Mouse (Mus musculus): ENCODE data around the gene Psap.

Gene Psap

DNA sequence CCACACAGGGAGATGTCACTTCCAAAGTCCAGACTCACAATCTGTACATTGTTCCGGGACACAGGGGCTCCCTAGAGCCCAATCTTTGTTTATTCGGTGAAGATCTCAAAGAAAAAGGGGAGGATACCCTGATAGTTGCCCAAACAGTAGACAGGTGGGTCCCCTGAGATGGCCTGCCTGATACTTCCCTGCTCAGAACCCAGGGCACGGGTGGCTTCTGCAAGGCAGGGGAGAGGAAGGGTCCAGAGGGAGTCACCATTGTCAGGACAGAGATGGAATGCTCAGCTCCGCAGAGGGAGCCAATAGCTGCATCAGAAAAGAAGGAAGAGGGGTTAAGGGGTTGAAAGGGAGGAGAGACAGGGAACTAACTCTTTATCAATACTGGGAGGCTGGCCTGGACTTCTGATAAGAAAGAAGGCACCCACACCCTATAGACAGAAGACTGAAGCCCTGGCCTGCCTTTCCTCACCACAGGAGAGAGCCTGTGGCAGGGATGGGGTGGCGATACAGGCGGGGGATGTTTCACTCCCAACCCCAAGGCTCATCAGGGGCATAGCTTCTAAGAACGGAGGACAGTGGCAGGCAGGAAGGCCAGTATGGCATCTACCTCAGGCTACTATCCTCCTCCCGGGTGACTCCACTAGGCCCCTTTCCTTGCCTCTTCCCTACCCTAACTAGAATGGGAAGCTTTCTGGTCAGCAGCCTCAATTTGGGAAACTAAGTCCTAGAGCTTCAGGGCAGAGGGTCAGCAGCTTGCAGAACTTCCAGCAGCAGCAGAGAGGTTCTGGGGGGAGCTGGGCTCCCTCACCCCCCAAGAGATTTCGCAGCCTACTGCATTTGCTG lies 70.6 kb downstream of the Psap start:
- DNase-seq (ENCODE audit: inconsistent ontology term): no peak

DNA sequence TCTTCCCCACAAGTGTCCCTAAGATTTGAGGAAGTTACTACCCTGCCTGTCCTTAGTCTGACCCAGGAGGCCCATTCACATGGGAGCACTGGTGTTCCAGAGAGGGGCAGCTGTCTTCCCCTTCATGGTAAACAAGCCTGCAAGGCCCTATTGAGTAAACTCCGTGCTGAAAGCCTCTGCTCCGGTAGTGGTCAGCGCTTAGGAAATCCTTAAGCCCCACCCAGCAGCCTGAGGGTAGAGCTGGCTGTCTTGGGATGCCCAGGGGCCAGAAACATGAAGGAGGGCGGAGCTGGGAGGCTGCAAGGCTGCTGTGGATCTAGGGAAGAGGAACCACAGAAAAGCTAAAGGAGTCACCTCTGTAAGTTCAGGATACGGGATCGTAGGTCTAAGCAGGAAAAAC lies 71.6 kb downstream of the Psap start:
- DNase-seq (ENCODE audit: inconsistent ontology term): no peak

DNA sequence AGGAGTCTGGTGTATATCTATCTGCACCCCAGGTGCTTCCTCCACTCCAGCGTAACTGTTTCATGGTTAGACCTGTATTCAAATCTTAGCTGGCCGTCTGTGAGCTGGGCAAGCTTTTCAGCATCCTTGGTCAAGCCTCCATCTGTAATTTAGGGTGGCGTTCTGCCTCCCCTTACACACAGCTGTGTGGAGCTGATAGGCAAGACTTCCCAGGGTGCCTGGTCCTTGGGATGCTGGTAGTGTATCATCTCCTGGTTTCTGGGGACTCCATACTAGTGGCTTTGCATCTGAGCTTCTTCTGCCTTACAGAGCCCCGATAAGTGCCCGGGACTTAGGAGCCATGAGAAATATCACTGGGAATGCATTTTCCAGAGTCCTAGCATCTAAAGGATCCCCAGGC lies 72.2 kb downstream of the Psap start:
- DNase-seq (ENCODE audit: inconsistent ontology term): no peak

DNA sequence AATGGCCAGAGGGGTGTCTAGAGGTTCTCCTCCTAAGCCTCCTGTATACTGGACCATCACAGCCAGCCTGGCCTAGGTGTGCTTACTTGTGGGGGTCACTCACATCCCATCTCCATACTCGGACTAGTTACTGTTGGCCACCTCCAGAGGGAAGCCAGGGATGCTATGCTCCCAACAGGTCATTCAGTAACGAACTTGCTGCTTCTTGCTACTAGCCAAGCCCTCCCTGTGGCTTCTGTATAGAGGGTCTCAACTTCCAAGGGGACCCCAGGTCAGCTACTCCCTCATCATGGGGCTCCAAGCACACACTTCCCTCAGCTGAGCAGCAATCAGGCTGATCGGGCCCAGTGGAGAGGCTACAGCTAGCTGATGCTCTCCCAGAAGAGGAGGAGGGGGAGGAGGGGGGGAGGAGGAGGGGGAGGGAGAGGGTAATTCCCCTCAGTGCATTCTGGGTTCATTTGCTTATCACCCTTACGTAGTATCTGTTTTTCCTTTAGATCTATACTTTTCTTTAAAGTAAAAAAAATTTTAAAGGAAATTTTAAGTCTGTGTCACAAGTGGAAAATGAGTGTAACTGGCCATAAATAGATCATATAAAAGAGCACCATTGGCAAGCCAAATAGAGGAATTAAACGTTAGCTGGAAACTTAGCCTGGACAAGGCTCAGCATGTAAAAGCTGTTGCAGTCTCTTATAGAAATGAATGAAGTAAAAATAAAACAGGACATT lies 72.8 kb downstream of the Psap start:
- peak; percentile 35 for DNase-seq (ENCODE audit: inconsistent ontology term)

DNA sequence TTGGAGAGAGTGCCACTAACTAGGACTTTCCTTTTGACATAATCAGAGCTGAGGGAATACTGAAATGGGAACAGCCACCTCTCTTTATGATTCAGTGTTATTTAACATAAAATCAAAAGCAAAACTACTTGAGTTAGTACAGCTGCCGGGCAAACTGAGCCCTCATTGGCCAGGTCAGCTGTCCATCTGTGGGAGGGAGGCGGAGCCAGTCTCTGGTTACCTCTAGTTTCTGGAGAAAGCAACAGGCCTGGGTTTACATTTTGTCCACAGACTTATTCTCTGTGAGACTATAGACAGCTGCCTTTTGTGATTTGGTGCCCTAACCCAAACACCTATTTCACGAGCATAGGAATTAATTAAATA lies 73.4 kb downstream of the Psap start:
- DNase-seq (ENCODE audit: inconsistent ontology term): peak; percentile 95

DNA sequence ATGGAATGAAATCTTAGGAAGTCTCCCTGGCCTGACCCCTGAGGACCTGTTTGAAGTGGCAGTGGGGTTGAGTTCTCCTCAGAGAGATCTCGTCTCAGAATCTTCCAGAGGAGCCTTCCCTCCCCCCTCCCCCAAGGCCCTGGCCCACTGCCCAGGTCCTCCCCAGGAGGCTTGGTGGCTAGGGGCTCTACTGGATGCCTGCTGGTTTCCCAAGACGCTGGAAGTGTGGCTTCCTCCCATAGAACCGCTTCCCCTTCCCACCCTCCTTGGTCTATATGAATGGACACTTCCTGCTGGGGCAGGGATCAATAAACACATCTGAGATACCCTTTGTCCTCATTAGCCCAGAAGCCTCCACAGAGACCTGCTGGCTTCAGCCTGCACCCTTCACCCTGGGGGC lies 73.8 kb downstream of the Psap start:
- peak; percentile 39 for DNase-seq (ENCODE audit: inconsistent ontology term)

DNA sequence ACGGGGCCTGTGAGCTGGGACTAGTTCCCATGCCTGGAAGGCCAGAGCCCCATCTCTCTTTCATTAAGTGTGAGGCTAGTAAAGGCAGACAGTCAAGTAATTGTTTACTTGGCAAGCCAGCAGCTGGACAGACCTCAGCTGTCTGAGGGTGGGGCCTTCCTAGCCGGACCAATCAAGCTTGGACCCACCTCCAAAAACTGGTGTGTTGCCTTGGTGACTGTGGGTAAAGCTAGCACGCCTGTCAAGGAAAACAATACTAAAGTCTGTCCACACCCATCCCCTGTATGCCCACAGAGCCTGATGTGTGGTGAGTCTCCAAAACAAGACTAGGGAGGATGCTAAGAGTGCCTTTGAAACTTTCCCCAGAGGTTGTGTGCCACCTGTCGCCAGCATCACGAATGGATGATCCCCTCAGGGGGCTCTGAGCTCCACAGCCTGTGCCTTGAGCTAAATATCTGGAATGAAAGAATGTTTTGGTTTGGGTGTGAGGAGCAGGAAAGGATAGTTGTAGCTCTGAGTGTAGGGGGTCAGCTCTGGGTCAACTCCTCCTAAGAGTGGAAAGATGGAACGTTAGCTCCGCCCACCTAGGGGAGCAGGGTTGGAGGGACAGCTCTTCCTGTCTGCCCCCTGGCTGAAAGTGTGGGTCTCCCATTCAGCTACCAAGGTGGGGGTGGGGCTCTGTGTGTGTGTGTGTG lies 74.5 kb downstream of the Psap start:
- peak; percentile 82 for DNase-seq (ENCODE audit: inconsistent ontology term)
